Mouse (Mus musculus) MEL (cell line): ENCODE data around the gene Evl. TPM values are rescaled to one million over a fixed set of nuclear protein-coding genes. Genes with fewer than 3 reads are reported as not detected.

Experiments
- DNase-seq: peaks from one replicate; pipeline ENCODE4 v3.0.0; 2011; ENCODE audit warnings: low read depth, low spot score
- H3K27ac ChIP-seq: 2 replicates; pipeline ENCODE4 v1.5.1; 2012; ENCODE audit warnings: low read depth, mild to moderate bottlenecking, control low read depth, low read length, moderate library complexity; ENCODE audit not compliant: control insufficient read depth
- H3K27me3 ChIP-seq, 2 experiments: fragments of 150-350 bp in 1 of 2; sonication (generic) in 1 of 2; 2 replicates each; pipeline ENCODE4 v1.6.1; 2012; ENCODE audit warnings: low read length in 2 of 2, mild to moderate bottlenecking in 2 of 2, improper control_type of control experiment in 1 of 2, moderate library complexity in 1 of 2; ENCODE audit not compliant: insufficient read depth in 2 of 2, control insufficient read depth in 1 of 2
- H3K36me3 ChIP-seq, 2 experiments: 2 replicates each; pipeline ENCODE4 v1.6.1; 2012 to 2014; ENCODE audit warnings: low read length in 2 of 2, improper control_type of control experiment in 1 of 2, inconsistent platforms in 1 of 2, mild to moderate bottlenecking in 1 of 2; ENCODE audit not compliant: insufficient read depth in 2 of 2, control insufficient read depth in 1 of 2
- H3K4me1 ChIP-seq, 2 experiments: fragments of 150-350 bp in 1 of 2; sonication (generic) in 1 of 2; 2 replicates each; pipeline ENCODE4 v1.6.1; 2012; ENCODE audit warnings: low read length in 2 of 2, improper control_type of control experiment in 1 of 2, mild to moderate bottlenecking in 1 of 2; ENCODE audit not compliant: insufficient read depth in 2 of 2, control insufficient read depth in 1 of 2
- H3K4me3 ChIP-seq, 2 experiments: fragments of 150-350 bp in 1 of 2; sonication (generic) in 1 of 2; 2 replicates each; pipeline ENCODE4 v1.5.1; 2012; ENCODE audit warnings: low read depth in 2 of 2, low read length in 2 of 2, mild to moderate bottlenecking in 2 of 2, moderate library complexity in 2 of 2, control low read depth in 1 of 2, improper control_type of control experiment in 1 of 2; ENCODE audit not compliant: control insufficient read depth in 1 of 2, insufficient read depth in 1 of 2
- H3K79me2 ChIP-seq: 2 replicates; pipeline ENCODE4 v1.6.1; 2012; ENCODE audit warnings: mild to moderate bottlenecking, low read length, moderate library complexity; ENCODE audit not compliant: control insufficient read depth, poor library complexity, insufficient read depth
- H3K9ac ChIP-seq: 2 replicates; pipeline ENCODE4 v1.6.1; 2012; ENCODE audit warnings: low read depth, mild to moderate bottlenecking, control low read depth, low read length, moderate library complexity; ENCODE audit not compliant: control insufficient read depth, poor library complexity, severe bottlenecking
- H3K9me3 ChIP-seq: fragments of 150-350 bp; sonication (generic); replicated peaks from 2 replicates; pipeline ENCODE4 v1.6.1; 2012; ENCODE audit warnings: mild to moderate bottlenecking, low read length, improper control_type of control experiment, moderate library complexity; ENCODE audit not compliant: insufficient read depth
- E2F4 ChIP-seq: IDR thresholded peaks from 2 replicates; pipeline ENCODE4 v1.6.1; 2011; ENCODE audit warnings: low read depth, low read length, improper control_type of control experiment, borderline replicate concordance
- ELF1 ChIP-seq: IDR thresholded peaks from 2 replicates; pipeline ENCODE4 v1.6.1; 2014; ENCODE audit warnings: low read depth, mild to moderate bottlenecking, inconsistent platforms, low read length, improper control_type of control experiment, moderate library complexity
- EP300 ChIP-seq, 2 experiments: IDR thresholded peaks; 2 replicates each; pipeline ENCODE4 v1.6.1; 2011; ENCODE audit warnings: improper control_type of control experiment in 2 of 2, low read length in 2 of 2, low read depth in 1 of 2, mild to moderate bottlenecking in 1 of 2
- GATA1 ChIP-seq: IDR thresholded peaks from 2 replicates; pipeline ENCODE4 v1.6.1; 2011; ENCODE audit warnings: low read depth, low read length, improper control_type of control experiment
- HCFC1 ChIP-seq: IDR thresholded peaks from 2 replicates; pipeline ENCODE4 v1.6.1; 2012; ENCODE audit warnings: low read depth, mild to moderate bottlenecking, inconsistent platforms, low read length, improper control_type of control experiment, moderate library complexity
- MAFK ChIP-seq: IDR thresholded peaks from 2 replicates; pipeline ENCODE4 v1.6.1; 2011; ENCODE audit warnings: low read depth, mild to moderate bottlenecking, low read length, improper control_type of control experiment, borderline replicate concordance
- MAZ ChIP-seq: IDR thresholded peaks from 2 replicates; pipeline ENCODE4 v1.6.1; 2012; ENCODE audit warnings: low read depth, mild to moderate bottlenecking, inconsistent platforms, low read length, improper control_type of control experiment
- MYB ChIP-seq: IDR thresholded peaks from 2 replicates; pipeline ENCODE4 v1.6.1; 2011; ENCODE audit warnings: mild to moderate bottlenecking, low read depth, low read length, improper control_type of control experiment
- MYC ChIP-seq: IDR thresholded peaks from 2 replicates; pipeline ENCODE4 v1.6.1; 2011; ENCODE audit warnings: low read depth, mild to moderate bottlenecking, low read length, improper control_type of control experiment, moderate library complexity
- NRF1 ChIP-seq: IDR thresholded peaks from 2 replicates; pipeline ENCODE4 v1.6.1; 2014; ENCODE audit warnings: low read depth, mild to moderate bottlenecking, inconsistent platforms, low read length, improper control_type of control experiment, moderate library complexity; ENCODE audit not compliant: poor library complexity, insufficient read depth, severe bottlenecking
- POLR2A ChIP-seq, 2 experiments: IDR thresholded peaks; 2 replicates each; pipeline ENCODE4 v1.6.1; 2011 to 2012; ENCODE audit warnings: low read length in 2 of 2, mild to moderate bottlenecking in 2 of 2, control low read depth in 1 of 2, improper control_type of control experiment in 1 of 2, low read depth in 1 of 2, moderate library complexity in 1 of 2; ENCODE audit not compliant: control insufficient read depth in 1 of 2, insufficient read depth in 1 of 2, poor library complexity in 1 of 2
- RAD21 ChIP-seq: IDR thresholded peaks from 2 replicates; pipeline ENCODE4 v1.6.1; 2011; ENCODE audit warnings: mild to moderate bottlenecking, low read depth, low read length, improper control_type of control experiment
- RCOR1 ChIP-seq: IDR thresholded peaks from 2 replicates; pipeline ENCODE4 v1.6.1; 2012; ENCODE audit warnings: low read depth, mild to moderate bottlenecking, inconsistent platforms, low read length, improper control_type of control experiment
- TBP ChIP-seq: IDR thresholded peaks from 2 replicates; pipeline ENCODE4 v1.8.0; 2011; ENCODE audit warnings: low read depth, low read length, improper control_type of control experiment
- TCF12 ChIP-seq: IDR thresholded peaks from 2 replicates; pipeline ENCODE4 v1.6.1; 2014; ENCODE audit warnings: low read depth, mild to moderate bottlenecking, inconsistent platforms, low read length, improper control_type of control experiment, moderate library complexity
- UBTF ChIP-seq: IDR thresholded peaks from 2 replicates; pipeline ENCODE4 v1.6.1; 2012; ENCODE audit warnings: low read depth, mild to moderate bottlenecking, inconsistent platforms, low read length, improper control_type of control experiment, moderate library complexity, borderline replicate concordance; ENCODE audit not compliant: insufficient read depth
- USF1 ChIP-seq: IDR thresholded peaks from 2 replicates; pipeline ENCODE4 v1.6.1; 2014; ENCODE audit warnings: low read depth, mild to moderate bottlenecking, inconsistent platforms, low read length, improper control_type of control experiment, moderate library complexity
- USF2 ChIP-seq, 2 experiments: IDR thresholded peaks; 2 replicates each; pipeline ENCODE4 v1.6.1; 2011 to 2012; ENCODE audit warnings: improper control_type of control experiment in 2 of 2, low read length in 2 of 2, borderline replicate concordance in 1 of 2, inconsistent platforms in 1 of 2, low read depth in 1 of 2, mild to moderate bottlenecking in 1 of 2; ENCODE audit not compliant: insufficient read depth in 1 of 2
- ZC3H11A ChIP-seq: IDR thresholded peaks from 2 replicates; pipeline ENCODE4 v1.6.1; 2012; ENCODE audit warnings: low read depth, mild to moderate bottlenecking, inconsistent platforms, low read length, improper control_type of control experiment
- ZMIZ1 ChIP-seq: IDR thresholded peaks from 2 replicates; pipeline ENCODE4 v1.6.1; 2012; ENCODE audit warnings: low read depth, mild to moderate bottlenecking, inconsistent platforms, low read length, improper control_type of control experiment, moderate library complexity
- ZNF384 ChIP-seq: IDR thresholded peaks from 2 replicates; pipeline ENCODE4 v1.6.1; 2012; ENCODE audit warnings: low read depth, mild to moderate bottlenecking, inconsistent platforms, low read length, improper control_type of control experiment
- polyA plus RNA-seq, 2 experiments: library from polyadenylated mRNA; stranded (reverse) in 1 of 2; unstranded in 1 of 2; fragments of >175 nt in 1 of 2; fragments of >200 nt in 1 of 2; gene quantifications; 2 replicates each; pipeline versions ENCODE4 v1.2.1 to v1.2.4; 2012; ENCODE audit warnings: low replicate concordance in 2 of 2, low read depth in 1 of 2; ENCODE audit not compliant: insufficient read length in 2 of 2, insufficient read depth in 1 of 2, missing spikeins in 1 of 2
- total RNA-seq: library from RNA; depleted of rRNA; stranded (reverse); fragments of 300-350 nt; gene quantifications from 2 replicates; pipeline ENCODE4 v1.2.3, GENCODE M21; 2012

The Evl gene
- total and polyA plus RNA-seq, 3 experiments = not detected

GRCm38 (mm10) chr12:108699576-108699975, 145.1 kb downstream of the Evl start:
- no peak overlapping the region for H3K27ac ChIP-seq
- H3K4me1 ChIP-seq = no peaks in the 10 kb centered on the region
- H3K36me3 ChIP-seq = no peaks in the 10 kb centered on the region
- no peak overlapping the region for H3K4me3 ChIP-seq
- H3K9me3 ChIP-seq = no peaks in the 10 kb centered on the region
- no peak for DNase-seq
- H3K27me3 ChIP-seq = no peaks in the 10 kb centered on the region
- TF ChIP-seq EP300 (IDR thresholded peaks at IDR 0.05; ENCODE audit: low read depth in 1 of 2, low read length in 2 of 2) (no peak), E2F4 (no peak), MYB (no peak), UBTF (no peak), GATA1 (no peak), USF1 (no peak), TBP (no peak), ZMIZ1 (no peak), RCOR1 (no peak), ZC3H11A (no peak), USF2 (IDR thresholded peaks at IDR 0.05; ENCODE audit: borderline replicate concordance in 1 of 2, insufficient read depth in 1 of 2, low read depth in 1 of 2, low read length in 2 of 2) (no peak), ELF1 (no peak), NRF1 (no peak), MAZ (no peak), MAFK (no peak), RAD21 (no peak), ZNF384 (no peak), MYC (no peak), TCF12 (no peak)
- no peak overlapping the region for H3K9ac ChIP-seq
- H3K79me2 ChIP-seq = no peaks in the 10 kb centered on the region

- Histone ChIP-seq H3K27me3 (no peaks in the 10 kb centered on the region), H3K9ac (no peak overlapping the region), H3K79me2 (no peaks in the 10 kb centered on the region), H3K27ac (no peak overlapping the region), H3K4me1 (no peaks in the 10 kb centered on the region), H3K9me3 (no peaks in the 10 kb centered on the region), H3K4me3 (no peak overlapping the region), H3K36me3 (no peaks in the 10 kb centered on the region)
- no peak for TF ChIP-seq ZNF384
- no peak for TF ChIP-seq HCFC1
- no peak for TF ChIP-seq POLR2A (IDR thresholded peaks at IDR 0.05; ENCODE audit: control insufficient read depth in 1 of 2, insufficient read depth in 1 of 2, low read depth in 1 of 2, low read length in 2 of 2, poor library complexity in 1 of 2)
- no peak for DNase-seq
These were observed 145.5 kb downstream of the Evl start for GRCm38 (mm10) chr12:108700037-108700436.
